Mouse (Mus musculus) cerebellum, adult 8-10 months (tissue): ENCODE measurements around the gene Zscan29.
"Not testable (repeated sequence)": the region's sequence is repeated elsewhere in the genome, so short reads cannot be mapped to it uniquely, and the experiment has no call there.

Experiments
- DNase-seq: peaks from one replicate; pipeline ENCODE4 v3.0.0; 2022

Gene Zscan29

GRCm38 (mm10) chr2:121132822-121133221 is 38.1 kb downstream of the Zscan29 start:
- no peak for DNase-seq

GRCm38 (mm10) chr2:121128865-121129620 is 41.9 kb downstream of the Zscan29 start:
- DNase-seq: no peak

- no peak for DNase-seq
Observed at GRCm38 (mm10) chr2:121127536-121127935, 43.4 kb downstream of the Zscan29 start.

GRCm38 (mm10) chr2:121126302-121126701 is 44.6 kb downstream of the Zscan29 start:
- not testable (repeated sequence) for DNase-seq

- no peak for DNase-seq
Observed at GRCm38 (mm10) chr2:121119260-121119659, 51.7 kb downstream of the Zscan29 start.

GRCm38 (mm10) chr2:121115418-121115817 is 55.5 kb downstream of the Zscan29 start:
- DNase-seq: no peak

- no peak for DNase-seq
Observed at GRCm38 (mm10) chr2:121109695-121110094, 61.2 kb downstream of the Zscan29 start, which contains the start of gene Tgm7. Gene Tgm7 (minus strand): TSS chr2:121109795.
